Mouse (Mus musculus) ES-Bruce4 (cell line): ENCODE data around the gene Rasal2.

Experiments used
- CTCF ChIP-seq: IDR thresholded peaks from one replicate; pipeline ENCODE4 v1.8.1; 2011; ENCODE audit warnings: low read depth, low read length
- EP300 ChIP-seq: IDR thresholded peaks from 2 replicates; pipeline ENCODE4 v1.6.1; 2011; ENCODE audit warnings: low read depth, low read length; ENCODE audit not compliant: insufficient read depth
- POLR2A ChIP-seq: IDR thresholded peaks from one replicate; pipeline ENCODE4 v1.8.1; 2011; ENCODE audit warnings: low read length; ENCODE audit not compliant: insufficient read depth

- TF ChIP-seq CTCF, result no peak
- no peak for TF ChIP-seq EP300
- TF ChIP-seq POLR2A, result no peak
Observed at GRCm38 (mm10) chr1:157443026-157443722, 30.8 kb upstream of the Rasal2 start.
